Mouse (Mus musculus): ENCODE measurements around the gene D330045A20Rik. TPM values are rescaled to one million over a fixed set of nuclear protein-coding genes. Genes with fewer than 3 reads are reported as not detected.
"Not testable (repeated sequence)": the region's sequence is repeated elsewhere in the genome, so short reads cannot be mapped to it uniquely, and the experiment has no call there.

Gene D330045A20Rik
- not detected for polyA plus RNA-seq (2021)

DNA sequence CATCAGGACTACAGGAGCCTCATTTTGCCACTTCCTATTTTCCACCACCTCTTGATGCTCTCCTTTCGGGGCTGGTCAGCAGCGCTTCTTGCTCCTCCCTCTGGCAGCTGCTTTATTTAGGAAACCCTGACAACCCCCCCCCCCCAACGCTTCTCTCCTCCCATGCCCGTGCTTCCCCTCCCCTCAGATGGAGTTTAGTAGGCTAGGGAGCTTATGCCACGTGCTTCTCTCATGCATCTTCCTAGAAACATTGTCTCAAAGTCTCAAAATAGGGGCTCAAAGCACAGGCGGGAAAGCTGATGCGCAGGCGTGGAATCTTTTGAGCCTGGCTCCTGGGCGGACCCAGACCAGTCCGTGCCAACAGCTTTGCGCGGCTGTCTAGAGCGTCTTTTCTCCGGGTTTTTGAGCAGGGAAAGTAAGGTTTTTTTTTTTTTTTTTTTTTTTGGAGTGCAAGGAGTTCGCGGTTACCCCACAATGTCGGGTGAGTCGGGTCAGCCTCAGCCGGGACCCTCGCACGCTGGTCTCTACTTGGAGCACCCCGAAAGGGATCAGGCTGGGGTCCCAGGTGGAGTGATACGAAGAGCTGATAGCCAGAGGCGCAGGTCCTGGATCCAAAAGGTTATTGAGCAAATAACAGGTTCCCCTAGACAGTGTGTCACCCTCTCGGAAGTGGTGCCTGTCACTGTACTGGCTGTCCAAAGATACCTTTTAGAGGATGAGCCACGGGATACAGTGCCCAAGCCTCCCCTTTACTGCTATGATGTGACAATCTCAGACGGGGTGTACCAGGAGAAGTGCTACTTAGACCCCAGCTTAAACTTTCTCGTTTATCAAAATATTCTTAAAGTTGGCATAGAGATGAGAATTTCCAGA is at the start of gene D330045A20Rik:
Gene D330045A20Rik, plus strand, starts transcription at position 346 of the 873 bp plus-strand sequence.
- DNase-seq (ENCODE audit: low read depth, low spot score): no peak
- in situ Hi-C loops (cut with MboI; ENCODE audit: low pct_unique_long_range_greater_than_20kb): no loop called here
- ChIA-PET CTCF (no interaction called here), POLR2A (no interaction called here)
- peaks cover 27% of the 10 kb centered on the region for H3K27me3 ChIP-seq
- no peak for ATAC-seq
- TF ChIP-seq CTCF (IDR thresholded peaks at IDR 0.05): no peak

DNA sequence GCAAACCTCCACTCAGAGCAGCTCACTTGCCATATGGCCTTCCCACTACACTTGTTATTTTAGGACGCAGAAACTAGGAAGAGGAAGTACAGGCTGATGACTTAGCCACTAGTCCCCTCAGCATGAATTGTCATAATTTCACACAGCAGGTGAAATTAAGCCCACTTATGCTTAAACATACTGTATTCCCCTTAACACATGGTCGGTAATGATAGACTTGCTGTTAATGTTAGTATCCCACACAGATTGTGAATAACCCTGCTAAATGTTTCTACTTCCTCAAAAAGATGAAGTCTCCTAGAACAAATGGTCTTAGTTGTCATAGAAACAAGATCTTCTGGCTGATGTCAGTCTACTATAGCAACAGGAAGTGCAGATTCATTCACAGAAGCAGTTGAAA is 47.6 kb upstream of the D330045A20Rik start:
- no peak for TF ChIP-seq CTCF (IDR thresholded peaks at IDR 0.05)
- ATAC-seq: no peak
- CTCF ChIA-PET: no interaction called here
- no peak for DNase-seq (ENCODE audit: low read depth, low spot score)
- in situ Hi-C loops (cut with MboI; ENCODE audit: low pct_unique_long_range_greater_than_20kb): no loop called here
- peaks cover 26% of the 10 kb centered on the region for H3K27me3 ChIP-seq
- POLR2A ChIA-PET: no interaction called here

DNA sequence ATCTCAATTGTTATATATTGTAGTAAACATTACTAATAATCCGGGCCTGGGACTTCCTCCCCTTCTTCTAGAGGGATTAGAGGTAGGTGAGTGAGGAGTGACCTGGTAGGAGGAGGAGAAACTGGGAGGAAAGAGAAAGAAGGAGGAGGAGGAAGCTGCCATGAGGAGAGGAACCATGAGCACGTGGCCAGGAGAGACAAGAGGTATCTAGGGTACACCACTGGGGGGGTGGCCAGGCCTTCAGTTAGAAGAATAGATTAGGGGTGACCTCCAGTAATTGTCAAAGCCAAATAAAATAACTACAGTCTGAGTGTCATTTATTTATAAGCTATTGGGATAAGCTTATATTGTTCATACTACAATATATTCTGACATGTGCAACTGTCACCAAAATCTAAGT is 45.0 kb upstream of the D330045A20Rik start:
- DNase-seq (ENCODE audit: low read depth, low spot score): no peak
- POLR2A ChIA-PET: no interaction called here
- H3K27me3 ChIP-seq: peaks cover 29% of the 10 kb centered on the region
- CTCF ChIA-PET: no interaction called here
- no peak for ATAC-seq
- no peak for TF ChIP-seq CTCF (IDR thresholded peaks at IDR 0.05)
- in situ Hi-C loops (cut with MboI; ENCODE audit: low pct_unique_long_range_greater_than_20kb): no loop called here

GRCm38 (mm10) chrX:139441057-139441456 is 39.1 kb upstream of the D330045A20Rik start:
- ATAC-seq, CTCF ChIA-PET, POLR2A ChIA-PET: not testable (repeated sequence)

DNA sequence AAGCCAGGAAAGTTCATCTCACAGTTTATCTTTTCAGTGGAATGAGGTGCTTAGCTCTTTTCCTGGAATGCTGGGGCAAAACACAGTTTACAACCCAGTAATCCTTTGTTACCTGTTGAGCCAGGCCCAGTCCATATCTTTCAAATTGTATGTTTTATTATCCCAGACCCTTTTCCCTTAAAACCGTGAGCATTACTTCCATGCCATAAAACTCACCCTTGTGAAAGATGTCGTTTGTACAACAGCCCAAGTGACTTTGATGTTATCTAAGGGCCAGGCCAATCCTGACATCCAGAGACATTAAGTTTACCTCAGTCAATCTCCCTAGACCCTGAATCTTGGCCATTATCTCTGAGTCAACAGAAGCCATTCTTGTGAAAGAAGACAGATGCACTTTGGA is 23.4 kb upstream of the D330045A20Rik start:
- H3K27me3 ChIP-seq: peaks cover 19% of the 10 kb centered on the region
- in situ Hi-C loops (cut with MboI; ENCODE audit: low pct_unique_long_range_greater_than_20kb): no loop called here
- no peak for TF ChIP-seq CTCF (IDR thresholded peaks at IDR 0.05)
- no peak for DNase-seq (ENCODE audit: low read depth, low spot score)
- POLR2A ChIA-PET: no interaction called here
- no peak for ATAC-seq
- CTCF ChIA-PET: no interaction called here

More at GRCm38 (mm10) chrX:139441057-139441456, 39.1 kb upstream of the D330045A20Rik start:
- peaks cover 32% of the 10 kb centered on the region for H3K27me3 ChIP-seq
- in situ Hi-C loops (cut with MboI; ENCODE audit: low pct_unique_long_range_greater_than_20kb); DNase-seq (ENCODE audit: low read depth, low spot score): not testable (repeated sequence)

- ChIA-PET POLR2A (no interaction called here), CTCF (no interaction called here)
- no peak for TF ChIP-seq CTCF (IDR thresholded peaks at IDR 0.05)
- in situ Hi-C loops (cut with MboI; ENCODE audit: low pct_unique_long_range_greater_than_20kb): no loop called here
- peaks cover 27% of the 10 kb centered on the region for H3K27me3 ChIP-seq
- no peak for DNase-seq (ENCODE audit: low read depth, low spot score)
- no peak for ATAC-seq
These were observed 1.9 kb downstream of the D330045A20Rik start for GRCm38 (mm10) chrX:139482083-139482482.

- in situ Hi-C loops (cut with MboI; ENCODE audit: low pct_unique_long_range_greater_than_20kb): no loop called here
- no peak for ATAC-seq
These were observed 4.8 kb downstream of the D330045A20Rik start for GRCm38 (mm10) chrX:139484974-139485373.

DNA sequence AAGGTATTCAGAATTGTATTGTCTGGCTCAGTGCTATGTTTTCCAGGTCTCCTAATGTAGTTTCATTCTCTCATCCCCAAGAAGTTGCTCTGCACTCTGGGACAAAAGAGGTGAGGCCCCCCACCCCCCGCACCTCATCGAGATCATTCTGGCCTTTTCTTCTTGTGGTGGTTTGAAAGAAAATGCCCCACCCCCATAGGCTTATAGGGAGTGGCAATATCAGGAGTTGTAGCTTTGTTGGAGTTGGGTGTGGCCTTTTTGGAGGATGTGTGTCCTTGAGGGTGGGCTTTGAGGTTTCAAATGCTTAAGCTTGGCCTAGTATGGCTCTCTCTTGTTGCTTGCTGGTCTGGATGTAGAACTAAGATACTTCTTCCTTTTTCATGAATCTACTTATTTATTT is 36.0 kb downstream of the D330045A20Rik start:
- no peak for TF ChIP-seq CTCF (IDR thresholded peaks at IDR 0.05)
- ChIA-PET POLR2A (no interaction called here), CTCF (interaction anchor here (1.0 kb wide), 1 partner anchor 12 kb away, joined by 3 read pairs; no protein-coding TSS in a partner anchor)
- in situ Hi-C loops (cut with MboI; ENCODE audit: low pct_unique_long_range_greater_than_20kb): no loop called here
- DNase-seq (ENCODE audit: low read depth, low spot score) (no peak), ATAC-seq (no peak)
- H3K27me3 ChIP-seq: peaks cover 54% of the 10 kb centered on the region

More at GRCm38 (mm10) chrX:139484974-139485373, 4.8 kb downstream of the D330045A20Rik start:
- no peak for TF ChIP-seq CTCF (IDR thresholded peaks at IDR 0.05)
- CTCF ChIA-PET: no interaction called here
- POLR2A ChIA-PET: no interaction called here
- H3K27me3 ChIP-seq: peaks cover 19% of the 10 kb centered on the region
- DNase-seq (ENCODE audit: low read depth, low spot score): no peak

- in situ Hi-C loops (cut with MboI; ENCODE audit: low pct_unique_long_range_greater_than_20kb): no loop called here
- POLR2A ChIA-PET: no interaction called here
- DNase-seq (ENCODE audit: low read depth, low spot score) (no peak), ATAC-seq (no peak)
- H3K27me3 ChIP-seq: peaks cover 36% of the 10 kb centered on the region
- CTCF ChIA-PET: no interaction called here
- no peak for TF ChIP-seq CTCF (IDR thresholded peaks at IDR 0.05)
These were observed 39.1 kb downstream of the D330045A20Rik start for GRCm38 (mm10) chrX:139519251-139519650.

GRCm38 (mm10) chrX:139524303-139525091 is 44.3 kb downstream of the D330045A20Rik start:
- DNase-seq (ENCODE audit: low read depth, low spot score) (no peak), ATAC-seq (no peak)
- no peak for TF ChIP-seq CTCF (IDR thresholded peaks at IDR 0.05)
- ChIA-PET CTCF (no interaction called here), POLR2A (no interaction called here)
- in situ Hi-C loops (cut with MboI; ENCODE audit: low pct_unique_long_range_greater_than_20kb): no loop called here
- H3K27me3 ChIP-seq: peaks cover 21% of the 10 kb centered on the region

DNA sequence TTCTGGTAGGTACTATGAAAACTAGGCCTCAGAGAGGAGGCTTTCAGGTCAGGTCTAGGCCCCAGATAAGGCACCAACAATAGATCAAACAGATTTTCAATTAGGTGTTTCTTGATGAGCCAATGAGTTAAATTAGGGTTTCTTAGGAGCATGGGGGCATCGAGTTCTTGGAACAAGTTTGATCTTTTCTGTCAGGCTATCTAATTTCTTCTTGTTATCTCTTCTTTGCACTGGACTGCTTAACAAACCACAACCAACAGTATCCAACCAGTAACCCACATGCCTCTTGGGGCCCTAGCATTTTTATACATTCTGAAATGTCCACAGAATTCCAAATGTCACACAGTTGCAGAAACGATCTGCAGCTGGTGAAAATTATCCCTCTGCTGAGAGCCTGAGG is 45.6 kb downstream of the D330045A20Rik start:
- ChIA-PET CTCF (no interaction called here), POLR2A (no interaction called here)
- DNase-seq (ENCODE audit: low read depth, low spot score): no peak
- in situ Hi-C loops (cut with MboI; ENCODE audit: low pct_unique_long_range_greater_than_20kb): no loop called here
- no peak for ATAC-seq
- TF ChIP-seq CTCF (IDR thresholded peaks at IDR 0.05): no peak
- H3K27me3 ChIP-seq: peaks cover 20% of the 10 kb centered on the region
